Mouse (Mus musculus): ENCODE data around the gene Zfp84. TPM values are rescaled to one million over a fixed set of nuclear protein-coding genes. Genes with fewer than 3 reads are reported as not detected.
"Not testable (repeated sequence)": the region's sequence is repeated elsewhere in the genome, so short reads cannot be mapped to it uniquely, and the experiment has no call there.

Gene Zfp84
- 10 to 100 TPM; 20.9 TPM for total RNA-seq (2021)

DNA sequence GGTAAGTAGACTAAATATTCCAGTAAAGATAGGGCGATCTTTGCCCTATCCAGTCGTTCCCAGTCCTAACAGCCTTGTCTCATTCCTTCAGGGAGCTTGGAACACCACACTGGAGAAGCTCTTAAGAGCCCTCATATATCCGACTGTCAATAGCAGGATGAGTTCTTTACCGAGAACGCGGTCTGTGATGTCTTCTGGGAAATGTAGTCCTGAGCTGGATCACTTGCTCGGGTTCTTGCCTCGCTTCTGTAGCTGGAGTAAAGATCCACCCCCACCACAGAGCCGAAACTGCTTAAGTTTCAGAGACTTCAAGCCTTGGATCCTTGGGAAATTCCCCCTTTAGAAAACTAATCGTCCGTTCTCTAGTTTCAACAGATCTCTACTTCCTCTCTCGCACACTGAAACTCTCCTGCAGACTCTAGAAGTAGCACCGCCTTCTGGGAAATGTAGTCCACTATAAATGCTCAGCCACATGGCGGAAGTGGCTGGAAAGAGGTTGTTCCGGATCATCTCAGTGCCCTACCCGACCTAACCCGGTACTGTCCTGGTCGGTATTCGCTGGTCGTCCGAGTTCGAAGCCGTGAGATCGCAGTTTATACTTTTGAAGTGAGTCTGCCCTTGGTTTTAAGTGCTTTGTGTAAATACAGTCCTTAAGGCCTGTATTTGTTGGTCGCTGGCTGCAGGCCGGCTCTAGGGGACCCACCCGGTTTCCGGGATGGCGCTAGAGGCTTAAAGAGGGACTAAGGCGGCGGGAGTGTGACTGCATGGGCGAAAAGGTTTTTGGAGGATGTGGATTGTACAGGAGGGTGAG is at the start of gene Zfp84:
TSS of gene Zfp84 (plus strand) at position 463 of the 811 bp plus-strand sequence.
- DNase-seq = peak; percentile 89 to 90

DNA sequence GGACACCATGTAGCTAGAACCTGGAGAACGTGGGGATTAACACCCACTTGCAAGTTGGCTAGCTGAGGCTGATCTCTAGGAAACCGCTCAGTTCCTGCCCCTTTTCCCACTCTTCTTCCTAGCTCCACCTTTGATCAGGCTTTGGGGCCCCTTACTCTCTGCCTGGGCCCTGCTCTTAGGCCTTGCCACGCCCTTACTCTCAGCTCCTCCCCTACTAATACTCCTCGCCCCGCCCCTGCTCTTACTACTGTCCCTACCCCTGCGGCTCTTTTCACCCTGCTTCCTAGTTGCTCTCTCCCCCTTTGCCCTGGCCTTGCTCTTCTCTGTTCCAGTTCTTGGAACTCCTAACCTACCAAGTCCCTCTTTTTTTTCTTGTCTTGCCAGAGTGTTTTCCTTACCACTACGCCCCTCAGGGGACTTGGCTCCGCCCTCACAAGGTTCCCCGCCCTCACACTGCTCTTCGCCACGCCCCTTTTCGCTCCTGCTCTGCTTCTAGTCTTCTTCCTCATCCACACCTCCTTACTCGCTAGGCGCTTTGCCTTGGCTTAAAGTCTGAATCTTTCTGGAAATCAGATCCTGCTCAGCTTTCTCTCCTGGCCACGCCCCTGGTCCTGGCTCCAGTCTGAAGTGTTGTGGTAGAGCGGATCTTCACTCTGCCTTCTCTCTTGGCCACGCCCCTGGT is 42.8 kb upstream of the Zfp84 start:
- DNase-seq = not testable (repeated sequence)

- not testable (repeated sequence) for DNase-seq
These were observed 41.5 kb upstream of the Zfp84 start, which contains the start of gene Catsperg2 for GRCm38 (mm10) chr7:29726860-29727259. Catsperg2 (minus strand) TSS chr7:29727032.

- DNase-seq = no peak
These were observed 40.3 kb upstream of the Zfp84 start for GRCm38 (mm10) chr7:29728055-29728454.

- no peak for DNase-seq
These were observed 26.1 kb upstream of the Zfp84 start for GRCm38 (mm10) chr7:29742258-29742657.

- DNase-seq = no peak
These were observed 7.9 kb upstream of the Zfp84 start for GRCm38 (mm10) chr7:29760476-29760875.

GRCm38 (mm10) chr7:29764702-29765101 is 3.6 kb upstream of the Zfp84 start:
- DNase-seq = no peak

DNA sequence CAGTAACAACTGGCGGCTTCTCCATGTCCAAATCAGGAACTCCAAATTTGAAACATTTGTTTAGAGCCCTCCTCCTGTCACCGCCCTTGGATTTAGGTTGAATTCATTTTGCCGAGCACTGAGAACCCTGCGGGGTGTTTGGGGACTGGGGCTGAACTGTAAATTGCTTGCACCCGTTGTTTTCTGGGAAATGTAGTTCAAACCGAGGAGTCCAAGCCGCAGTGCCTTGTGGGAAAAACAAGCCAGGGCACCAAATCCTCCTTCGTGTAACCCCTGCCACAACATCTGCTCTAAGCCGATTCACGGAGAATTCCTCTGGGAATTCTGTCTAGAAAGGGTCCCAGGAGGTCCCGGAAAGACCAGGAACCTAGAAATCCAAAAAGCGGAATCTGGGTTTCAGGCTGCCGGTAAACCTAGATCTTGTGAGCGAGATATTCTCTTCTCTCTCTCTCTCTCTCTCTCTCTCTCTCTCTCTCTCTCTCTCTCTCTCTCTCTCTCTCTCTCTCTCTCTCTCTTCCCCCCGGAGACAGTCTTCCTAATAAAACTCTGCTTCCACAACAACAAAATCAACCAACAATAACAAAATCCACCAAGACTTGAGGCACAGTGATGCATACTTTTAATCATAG is 1.2 kb upstream of the Zfp84 start:
- peak; percentile 84 to 85 for DNase-seq

GRCm38 (mm10) chr7:29768980-29769379 is 628 bp downstream of the Zfp84 start:
- DNase-seq = no peak

DNA sequence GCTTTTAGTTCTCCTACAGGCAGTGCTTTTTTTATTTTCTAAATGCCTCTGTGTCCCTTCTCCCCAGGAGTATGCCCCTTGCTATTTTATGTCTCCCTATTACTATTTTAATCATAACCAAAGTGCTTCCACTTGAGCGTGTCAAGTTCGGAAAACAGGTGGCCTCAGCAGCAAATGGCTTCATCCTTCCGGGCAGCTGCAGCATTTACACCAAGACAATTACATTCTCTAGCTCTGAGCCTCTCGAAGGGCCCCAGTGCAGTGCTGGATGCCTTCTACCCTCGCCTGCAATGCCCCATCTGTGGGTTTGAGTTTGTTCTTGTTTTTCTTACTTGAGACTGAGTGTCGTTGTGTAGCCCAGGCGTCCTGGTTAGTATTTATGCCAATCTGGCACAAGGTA is 5.2 kb downstream of the Zfp84 start:
- DNase-seq = no peak

- DNase-seq = no peak
These were observed 6.0 kb downstream of the Zfp84 start for GRCm38 (mm10) chr7:29774371-29774770.

DNA sequence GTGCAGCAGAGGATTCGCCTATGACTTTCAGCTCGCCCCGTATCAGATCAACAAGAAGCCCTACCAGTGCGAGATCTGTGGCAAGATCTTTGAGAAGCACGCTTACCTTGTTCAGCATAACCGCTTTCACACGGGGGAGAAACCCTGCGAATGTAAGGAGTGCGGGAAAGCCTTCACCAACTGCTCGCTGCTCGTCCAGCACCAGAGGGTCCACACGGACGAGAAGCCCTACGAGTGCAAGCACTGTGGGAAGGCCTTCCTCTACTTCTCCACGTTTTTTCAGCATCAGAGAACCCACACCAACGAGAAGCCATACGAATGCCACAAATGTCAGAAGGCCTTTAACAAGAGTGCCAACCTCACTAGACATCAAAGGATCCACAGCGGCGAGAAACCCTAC is 8.2 kb downstream of the Zfp84 start:
- no peak for DNase-seq

GRCm38 (mm10) chr7:29777372-29777771 is 9.0 kb downstream of the Zfp84 start:
- DNase-seq = no peak

DNA sequence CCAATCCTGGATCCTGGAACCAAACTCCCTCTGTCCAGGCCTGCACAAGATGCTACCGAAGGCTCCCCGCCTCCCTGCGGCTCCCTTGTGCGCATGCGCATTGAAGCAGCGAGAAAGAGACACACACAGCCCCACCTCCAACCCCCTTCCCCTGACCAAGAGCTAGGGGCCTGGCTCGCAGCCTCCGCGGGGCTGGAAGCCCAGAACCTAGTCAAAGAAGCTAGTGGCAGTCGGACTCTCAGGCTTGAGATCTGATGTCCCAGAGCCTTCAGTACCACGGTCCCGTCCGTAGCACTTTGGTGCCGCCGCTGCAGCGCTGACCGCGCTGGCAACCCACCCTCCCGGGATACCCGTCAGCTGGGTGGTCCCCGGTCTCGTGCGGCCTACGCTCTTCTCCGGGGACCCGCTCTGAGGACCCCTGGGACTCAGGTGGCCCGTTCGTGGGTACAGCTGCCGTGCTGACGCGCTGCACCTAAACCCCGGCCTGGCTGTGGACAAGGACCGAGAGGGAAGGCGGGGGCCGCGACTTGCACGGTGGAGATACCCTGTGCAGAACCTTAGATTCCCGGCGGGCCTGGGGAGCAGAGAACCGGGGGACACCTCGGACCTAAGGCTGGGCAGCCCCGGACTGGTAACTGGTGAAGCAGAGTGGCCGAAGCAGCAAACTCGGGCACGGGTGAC is 15.7 kb downstream of the Zfp84 start, which contains the start of gene Zfp30:
TSS of gene Zfp30 (plus strand) at position 128 of the 681 bp plus-strand sequence.
- peak; percentile 83 to 85 for DNase-seq

DNA sequence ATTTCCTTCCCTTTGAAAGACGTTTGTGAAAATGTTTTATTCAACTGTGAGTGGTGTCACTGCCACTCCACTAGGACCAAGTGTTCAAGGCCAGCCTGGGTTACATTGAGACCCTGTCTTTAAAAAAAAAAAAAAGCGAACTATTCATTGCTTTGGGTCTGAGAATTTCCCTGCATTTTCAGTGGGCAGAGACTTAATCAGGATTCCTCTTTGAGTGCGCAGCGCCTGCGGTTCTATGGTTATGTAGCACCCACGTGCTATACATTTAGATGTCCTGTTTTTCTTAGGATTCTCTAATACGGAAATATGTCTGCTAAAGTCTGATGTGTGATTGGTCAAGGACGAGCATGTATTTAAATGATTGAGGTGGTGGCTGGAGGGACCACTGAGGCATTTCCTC is 16.7 kb downstream of the Zfp84 start:
- DNase-seq = no peak

- DNase-seq = no peak
These were observed 17.5 kb downstream of the Zfp84 start for GRCm38 (mm10) chr7:29785888-29786287.

- no peak for DNase-seq
These were observed 24.6 kb downstream of the Zfp84 start for GRCm38 (mm10) chr7:29792906-29793305.

DNA sequence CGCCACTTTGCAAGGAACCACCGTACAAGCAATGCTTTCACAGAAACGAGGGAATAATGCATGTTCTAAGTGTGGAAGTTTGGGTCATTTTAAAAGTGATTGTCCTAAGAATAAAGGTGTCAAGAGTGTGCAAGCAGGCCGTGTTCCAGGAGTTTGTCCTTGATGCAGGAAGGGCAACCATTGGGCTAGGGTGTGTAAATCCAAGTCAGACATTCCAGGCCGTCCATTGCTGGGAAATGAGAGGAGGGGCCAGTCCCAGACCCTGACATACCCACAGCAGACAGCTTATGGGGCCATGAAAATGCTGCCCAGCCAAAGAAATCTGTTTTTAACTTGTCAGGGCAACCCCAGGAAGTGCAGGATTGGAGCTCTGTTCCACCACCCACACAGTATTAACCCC is 38.7 kb downstream of the Zfp84 start:
- DNase-seq = no peak

- DNase-seq = no peak
These were observed 43.9 kb downstream of the Zfp84 start for GRCm38 (mm10) chr7:29812244-29812643.

DNA sequence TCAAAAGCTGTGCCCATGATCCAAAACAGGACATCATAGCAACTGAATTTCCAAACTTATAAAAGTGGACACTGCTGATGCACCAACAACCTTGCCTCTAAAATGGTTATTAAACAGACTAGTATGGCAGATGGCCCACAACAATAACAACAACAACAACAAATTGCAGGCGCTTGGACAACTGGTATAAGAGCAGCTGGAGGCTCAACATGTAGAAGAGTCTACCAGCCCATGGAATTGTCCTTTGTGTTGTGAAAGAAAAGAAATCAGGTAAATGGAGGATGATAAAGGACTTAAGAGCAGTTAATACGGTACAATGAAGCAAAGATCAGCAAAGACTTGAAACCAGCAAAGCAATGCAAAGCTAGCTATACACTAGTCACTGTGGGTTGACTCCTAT is 46.0 kb downstream of the Zfp84 start:
- no peak for DNase-seq

GRCm38 (mm10) chr7:29815061-29815784 is 46.9 kb downstream of the Zfp84 start:
- no peak for DNase-seq

GRCm38 (mm10) chr7:29815910-29816429 is 47.6 kb downstream of the Zfp84 start, which contains the start of gene Zfp790:
Zfp790 (plus strand) TSS chr7:29816114.
- peak; percentile 89 to 91 for DNase-seq

Measured in layer of hippocampus, postnatal 36 days (tissue).